Mouse (Mus musculus): Measurements from ENCODE around the gene Ilf3. TPM values are rescaled to one million over a fixed set of nuclear protein-coding genes. Genes with fewer than 3 reads are reported as not detected.

The Ilf3 gene
- polyA plus RNA-seq, 1 experiment, result not detected

DNA sequence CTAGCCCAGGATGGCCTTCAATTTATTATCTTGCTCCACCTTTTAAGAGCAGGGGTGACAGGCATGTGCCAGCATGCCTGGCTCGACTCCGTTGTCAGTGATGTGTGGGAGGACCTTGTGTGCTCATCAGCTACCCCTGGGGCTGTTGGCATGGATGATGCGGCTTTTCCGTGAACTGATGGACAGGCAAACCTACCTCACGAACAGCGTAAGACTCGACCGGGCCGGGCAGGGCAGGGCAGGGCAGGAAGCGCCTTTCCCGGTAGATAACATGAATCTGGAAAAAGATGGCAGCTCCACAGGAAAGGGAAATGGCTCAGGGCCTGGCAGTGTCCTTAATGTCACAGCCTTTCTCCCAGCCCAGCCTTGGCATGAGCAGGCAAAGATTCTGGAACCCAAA is 43.4 kb upstream of the Ilf3 start:
- H3K27ac ChIP-seq (ENCODE audit: insufficient read depth, low read depth, low read length), result no peak overlapping the region
- no peak overlapping the region for H3K4me3 ChIP-seq (ENCODE audit: insufficient read depth, low read depth, low read length)
- H3K4me1 ChIP-seq (ENCODE audit: control insufficient read depth, insufficient read depth, low read length), result peaks cover 16% of the 10 kb centered on the region
- TF ChIP-seq POLR2A (IDR thresholded peaks at IDR 0.05; ENCODE audit: insufficient read depth, low read depth, low read length), result no peak
- TF ChIP-seq CTCF (IDR thresholded peaks at IDR 0.05; ENCODE audit: insufficient read depth, low read depth, low read length), result no peak
- 95% methylated on average over 11 of the region's 11 CpGs for WGBS

- no peak overlapping the region for H3K27ac ChIP-seq (ENCODE audit: insufficient read depth, low read depth, low read length)
- TF ChIP-seq CTCF (IDR thresholded peaks at IDR 0.05; ENCODE audit: insufficient read depth, low read depth, low read length) (no peak), POLR2A (IDR thresholded peaks at IDR 0.05; ENCODE audit: insufficient read depth, low read depth, low read length) (no peak)
- peaks cover 11% of the 10 kb centered on the region for H3K4me1 ChIP-seq (ENCODE audit: control insufficient read depth, insufficient read depth, low read length)
- 66% methylated on average over 3 of the region's 3 CpGs for WGBS
- no peak overlapping the region for H3K4me3 ChIP-seq (ENCODE audit: insufficient read depth, low read depth, low read length)
Measured at GRCm38 (mm10) chr9:21327569-21327968, 40.1 kb upstream of the Ilf3 start.

GRCm38 (mm10) chr9:21328041-21328440 is 39.6 kb upstream of the Ilf3 start:
- H3K4me3 ChIP-seq (ENCODE audit: insufficient read depth, low read depth, low read length), result no peak overlapping the region
- 63% methylated on average over 3 of the region's 3 CpGs for WGBS
- H3K4me1 ChIP-seq (ENCODE audit: control insufficient read depth, insufficient read depth, low read length), result peaks cover 15% of the 10 kb centered on the region
- no peak for TF ChIP-seq CTCF (IDR thresholded peaks at IDR 0.05; ENCODE audit: insufficient read depth, low read depth, low read length)
- no peak for TF ChIP-seq POLR2A (IDR thresholded peaks at IDR 0.05; ENCODE audit: insufficient read depth, low read depth, low read length)
- no peak overlapping the region for H3K27ac ChIP-seq (ENCODE audit: insufficient read depth, low read depth, low read length)

DNA sequence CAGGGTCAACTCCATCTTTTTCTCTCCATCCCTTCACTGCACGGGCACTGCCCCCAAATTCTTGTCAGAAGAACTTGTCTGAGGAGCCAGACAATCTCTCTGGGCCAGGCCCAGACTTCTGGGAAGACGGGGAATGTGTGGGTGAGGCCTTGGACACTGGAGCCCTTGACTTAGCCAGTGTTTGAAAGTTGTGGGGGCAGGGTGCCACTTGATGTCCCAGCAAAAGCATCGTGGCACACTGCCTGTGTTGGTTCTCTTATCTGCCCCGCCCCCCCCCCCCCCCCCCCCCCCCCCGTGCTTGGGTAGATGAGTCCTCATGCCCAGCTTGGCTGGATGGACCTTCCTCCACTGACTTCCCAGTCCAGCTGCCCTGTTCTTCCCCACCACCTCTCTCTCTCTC is 38.6 kb upstream of the Ilf3 start:
- Histone ChIP-seq H3K4me1 (ENCODE audit: control insufficient read depth, insufficient read depth, low read length) (peaks cover 15% of the 10 kb centered on the region), H3K27ac (ENCODE audit: insufficient read depth, low read depth, low read length) (no peak overlapping the region), H3K4me3 (ENCODE audit: insufficient read depth, low read depth, low read length) (no peak overlapping the region)
- WGBS, result 55% methylated on average over 3 of the region's 5 CpGs
- TF ChIP-seq CTCF (IDR thresholded peaks at IDR 0.05; ENCODE audit: insufficient read depth, low read depth, low read length), result no peak
- no peak for TF ChIP-seq POLR2A (IDR thresholded peaks at IDR 0.05; ENCODE audit: insufficient read depth, low read depth, low read length)

- Histone ChIP-seq H3K4me3 (ENCODE audit: insufficient read depth, low read depth, low read length) (no peak overlapping the region), H3K27ac (ENCODE audit: insufficient read depth, low read depth, low read length) (no peak overlapping the region), H3K4me1 (ENCODE audit: control insufficient read depth, insufficient read depth, low read length) (peaks cover 15% of the 10 kb centered on the region)
- 92% methylated on average over 10 of the region's 10 CpGs for WGBS
- TF ChIP-seq CTCF (IDR thresholded peaks at IDR 0.05; ENCODE audit: insufficient read depth, low read depth, low read length), result no peak
- TF ChIP-seq POLR2A (IDR thresholded peaks at IDR 0.05; ENCODE audit: insufficient read depth, low read depth, low read length), result no peak
Measured at GRCm38 (mm10) chr9:21329699-21330289, 37.9 kb upstream of the Ilf3 start.

DNA sequence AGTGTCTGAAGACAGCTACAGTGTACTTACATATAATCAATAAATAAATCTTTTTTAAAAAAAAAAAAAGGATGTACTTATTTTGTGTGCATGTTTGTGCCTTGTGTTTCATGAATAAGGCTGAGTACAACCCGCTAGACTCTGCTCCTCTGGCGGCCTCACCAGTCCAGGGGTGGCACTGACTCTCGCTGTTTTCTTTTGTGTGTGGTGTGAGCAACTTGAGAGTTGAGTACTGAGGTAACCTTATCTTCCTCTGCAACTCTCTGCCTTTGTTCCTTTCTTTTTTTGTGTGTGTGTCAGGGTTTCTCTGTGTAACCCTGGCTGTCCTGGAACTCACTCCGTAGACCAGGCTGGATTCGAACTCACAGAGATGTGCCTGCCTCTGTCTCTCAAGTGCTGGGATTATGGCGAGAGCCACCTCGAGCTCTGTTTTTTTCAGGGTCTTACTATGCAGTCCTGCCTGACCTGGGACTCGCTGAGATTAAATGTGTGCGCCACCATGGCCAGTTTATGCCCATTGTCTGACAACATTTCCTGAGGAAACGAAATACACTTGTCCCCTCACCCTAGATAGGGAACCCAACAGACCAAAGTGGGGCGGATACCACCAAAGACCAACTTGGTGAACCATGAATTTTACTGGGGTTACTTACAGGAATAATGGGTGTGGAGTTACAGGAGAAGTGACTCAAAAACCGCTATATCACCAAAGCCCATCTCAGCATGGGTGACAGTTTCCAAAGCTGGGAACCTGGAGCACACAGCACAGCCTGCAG is 36.1 kb upstream of the Ilf3 start:
- no peak overlapping the region for H3K27ac ChIP-seq (ENCODE audit: insufficient read depth, low read depth, low read length)
- H3K4me3 ChIP-seq (ENCODE audit: insufficient read depth, low read depth, low read length), result no peak overlapping the region
- 88% methylated on average over 12 of the region's 12 CpGs for WGBS
- TF ChIP-seq POLR2A (IDR thresholded peaks at IDR 0.05; ENCODE audit: insufficient read depth, low read depth, low read length), result no peak
- no peak for TF ChIP-seq CTCF (IDR thresholded peaks at IDR 0.05; ENCODE audit: insufficient read depth, low read depth, low read length)
- peaks cover 15% of the 10 kb centered on the region for H3K4me1 ChIP-seq (ENCODE audit: control insufficient read depth, insufficient read depth, low read length)

GRCm38 (mm10) chr9:21332161-21333061 is 35.3 kb upstream of the Ilf3 start:
- Histone ChIP-seq H3K27ac (ENCODE audit: insufficient read depth, low read depth, low read length) (no peak overlapping the region), H3K4me1 (ENCODE audit: control insufficient read depth, insufficient read depth, low read length) (peaks cover 12% of the 10 kb centered on the region)
- WGBS, result 40% methylated on average over 9 of the region's 9 CpGs

GRCm38 (mm10) chr9:21333523-21333922 is 34.1 kb upstream of the Ilf3 start:
- Histone ChIP-seq H3K4me3 (ENCODE audit: insufficient read depth, low read depth, low read length) (no peak overlapping the region), H3K27ac (ENCODE audit: insufficient read depth, low read depth, low read length) (no peak overlapping the region), H3K4me1 (ENCODE audit: control insufficient read depth, insufficient read depth, low read length) (peaks cover 15% of the 10 kb centered on the region)
- 96% methylated on average over 1 of the region's 1 CpGs for WGBS
- no peak for TF ChIP-seq POLR2A (IDR thresholded peaks at IDR 0.05; ENCODE audit: insufficient read depth, low read depth, low read length)
- TF ChIP-seq CTCF (IDR thresholded peaks at IDR 0.05; ENCODE audit: insufficient read depth, low read depth, low read length), result no peak

More at GRCm38 (mm10) chr9:21332161-21333061, 35.3 kb upstream of the Ilf3 start:
- TF ChIP-seq CTCF (IDR thresholded peaks at IDR 0.05; ENCODE audit: insufficient read depth, low read depth, low read length) (no peak), POLR2A (IDR thresholded peaks at IDR 0.05; ENCODE audit: insufficient read depth, low read depth, low read length) (no peak)
- no peak overlapping the region for H3K4me3 ChIP-seq (ENCODE audit: insufficient read depth, low read depth, low read length)

Data from olfactory bulb, adult 2 months (tissue).